Mouse (Mus musculus): ENCODE data around the gene 2810004N23Rik. TPM values are rescaled to one million over a fixed set of nuclear protein-coding genes. Genes with fewer than 3 reads are reported as not detected.

The 2810004N23Rik gene
- total and polyA plus RNA-seq, 3 experiments = 49.3 to 74.1 (median 52.6) TPM

DNA sequence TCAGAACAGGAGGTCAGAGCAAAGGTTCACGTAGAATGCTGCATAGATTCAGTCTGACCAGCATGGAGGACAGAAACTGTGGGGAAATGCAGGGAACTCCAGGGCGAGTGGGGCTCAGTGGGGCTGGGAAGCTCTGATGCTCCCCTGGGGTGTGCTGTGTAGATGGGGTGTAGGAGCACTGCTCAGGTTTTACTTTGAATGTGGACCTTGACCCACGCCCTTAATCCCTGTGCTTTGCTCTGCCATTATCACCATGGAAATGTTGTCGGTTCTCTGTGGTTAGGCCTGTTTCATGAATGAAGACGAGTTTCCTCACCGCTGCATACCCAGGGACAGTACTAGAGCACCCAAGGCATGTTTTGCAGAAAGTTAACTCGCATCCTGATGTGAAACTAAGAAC, 8.6 kb upstream of the 2810004N23Rik start:
- peaks cover 30% of the 10 kb centered on the region for H3K4me1 ChIP-seq (ENCODE audit: insufficient read depth, low read depth, low read length)
- ATAC-seq (ENCODE audit: extremely low read depth, insufficient number of reproducible peaks, low FRiP score, poor library complexity, severe bottlenecking) (no peak), DNase-seq (ENCODE audit: low spot score) (no peak)
- H3K9me3 ChIP-seq (replicated peaks) = no peaks in the 10 kb centered on the region
- no peaks in the 10 kb centered on the region for H3K27me3 ChIP-seq (ENCODE audit: insufficient read depth, low read length)
- TF ChIP-seq TAL1 (conservative IDR thresholded peaks at IDR 0.05; ENCODE audit: low read depth, low read length) = no peak
- no peak for TF ChIP-seq GATA1 (IDR thresholded peaks at IDR 0.05; ENCODE audit: borderline replicate concordance, low read length)
- TF ChIP-seq CTCF (IDR thresholded peaks at IDR 0.05; ENCODE audit: low read depth, low read length) = no peak
- no peak for TF ChIP-seq GATA2 (IDR thresholded peaks at IDR 0.05; ENCODE audit: borderline replicate concordance, low read depth, low read length)
- no peak for TF ChIP-seq POLR2AphosphoS5 (IDR thresholded peaks at IDR 0.05; ENCODE audit: insufficient replicate concordance, low read depth, low read length)
- no peak overlapping the region for H3K4me3 ChIP-seq (ENCODE audit: low read depth, low read length)
- peaks cover 97% of the 10 kb centered on the region for H3K36me3 ChIP-seq (replicated peaks)

DNA sequence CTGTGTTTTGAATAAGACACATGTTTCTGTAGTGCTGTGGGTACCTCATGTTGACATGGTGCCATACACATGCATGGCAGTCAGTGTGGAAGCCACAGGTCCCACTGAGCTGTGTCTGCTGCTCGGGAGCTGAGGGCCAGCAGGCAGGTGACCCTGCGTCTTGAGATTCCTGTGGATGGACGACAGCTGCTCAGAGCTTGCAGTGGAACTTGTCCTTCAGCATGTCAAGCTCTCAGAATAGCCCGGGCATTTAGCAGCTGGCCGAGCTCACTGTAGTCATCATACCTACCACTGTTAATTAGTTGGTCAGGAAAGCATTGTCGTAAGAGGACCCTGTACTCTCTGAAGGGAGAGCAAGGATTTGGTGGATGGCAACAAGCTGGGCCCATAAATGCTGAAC, 6.8 kb upstream of the 2810004N23Rik start:
- peaks cover 48% of the 10 kb centered on the region for H3K4me1 ChIP-seq (ENCODE audit: insufficient read depth, low read depth, low read length)
- peaks cover 94% of the 10 kb centered on the region for H3K36me3 ChIP-seq (replicated peaks)
- no peaks in the 10 kb centered on the region for H3K27me3 ChIP-seq (ENCODE audit: insufficient read depth, low read length)
- no peak for TF ChIP-seq GATA1 (IDR thresholded peaks at IDR 0.05; ENCODE audit: borderline replicate concordance, low read length)
- TF ChIP-seq TAL1 (conservative IDR thresholded peaks at IDR 0.05; ENCODE audit: low read depth, low read length) = no peak
- no peak for TF ChIP-seq GATA2 (IDR thresholded peaks at IDR 0.05; ENCODE audit: borderline replicate concordance, low read depth, low read length)
- no peak for TF ChIP-seq POLR2AphosphoS5 (IDR thresholded peaks at IDR 0.05; ENCODE audit: insufficient replicate concordance, low read depth, low read length)
- TF ChIP-seq CTCF (IDR thresholded peaks at IDR 0.05; ENCODE audit: low read depth, low read length) = no peak
- H3K4me3 ChIP-seq (ENCODE audit: low read depth, low read length) = no peak overlapping the region
- ATAC-seq (ENCODE audit: extremely low read depth, insufficient number of reproducible peaks, low FRiP score, poor library complexity, severe bottlenecking) = no peak
- no peak for DNase-seq (ENCODE audit: low spot score)
- H3K9me3 ChIP-seq (replicated peaks) = no peaks in the 10 kb centered on the region

GRCm38 (mm10) chr8:124867126-124867525, 4.2 kb upstream of the 2810004N23Rik start:
- H3K4me1 ChIP-seq (ENCODE audit: insufficient read depth, low read depth, low read length) = peaks cover 48% of the 10 kb centered on the region
- ATAC-seq (ENCODE audit: extremely low read depth, insufficient number of reproducible peaks, low FRiP score, poor library complexity, severe bottlenecking) = no peak
- H3K4me3 ChIP-seq (ENCODE audit: low read depth, low read length) = peak overlapping the region; percentile 33; the same call in 1 of the 2 replicates
- peaks cover 68% of the 10 kb centered on the region for H3K36me3 ChIP-seq (replicated peaks)
- H3K27me3 ChIP-seq (ENCODE audit: insufficient read depth, low read length) = no peaks in the 10 kb centered on the region
- TF ChIP-seq TAL1 (conservative IDR thresholded peaks at IDR 0.05; ENCODE audit: low read depth, low read length) (no peak), GATA1 (IDR thresholded peaks at IDR 0.05; ENCODE audit: borderline replicate concordance, low read length) (no peak), CTCF (IDR thresholded peaks at IDR 0.05; ENCODE audit: low read depth, low read length) (no peak), GATA2 (IDR thresholded peaks at IDR 0.05; ENCODE audit: borderline replicate concordance, low read depth, low read length) (no peak), POLR2AphosphoS5 (IDR thresholded peaks at IDR 0.05; ENCODE audit: insufficient replicate concordance, low read depth, low read length) (no peak)
- no peaks in the 10 kb centered on the region for H3K9me3 ChIP-seq (replicated peaks)
- no peak for DNase-seq (ENCODE audit: low spot score)

DNA sequence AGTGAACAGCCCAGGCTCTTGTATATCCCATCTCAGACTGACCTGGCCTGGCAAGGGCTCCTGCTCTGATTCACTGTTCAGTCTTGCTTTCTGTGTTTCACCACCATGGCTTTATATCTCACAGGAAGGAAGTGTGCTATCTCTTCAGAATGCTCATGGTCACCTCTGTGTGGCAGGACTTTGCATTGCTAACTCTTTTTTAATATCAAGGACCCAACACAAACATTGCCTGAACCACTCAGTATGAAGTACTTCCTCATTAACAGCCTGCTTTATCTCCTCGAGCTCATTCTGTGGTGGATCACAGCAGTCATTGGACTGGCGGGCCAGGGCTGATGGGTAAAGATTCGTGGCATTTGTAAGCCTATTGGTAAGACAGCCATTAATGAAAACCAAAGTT, 3.7 kb upstream of the 2810004N23Rik start:
- Histone ChIP-seq H3K27me3 (ENCODE audit: insufficient read depth, low read length) (no peaks in the 10 kb centered on the region), H3K36me3 (replicated peaks) (peaks cover 64% of the 10 kb centered on the region), H3K4me1 (ENCODE audit: insufficient read depth, low read depth, low read length) (peaks cover 48% of the 10 kb centered on the region), H3K9me3 (replicated peaks) (no peaks in the 10 kb centered on the region), H3K4me3 (ENCODE audit: low read depth, low read length) (no peak overlapping the region; the same call in 1 of the 2 replicates)
- TF ChIP-seq POLR2AphosphoS5 (IDR thresholded peaks at IDR 0.05; ENCODE audit: insufficient replicate concordance, low read depth, low read length) = no peak
- TF ChIP-seq TAL1 (conservative IDR thresholded peaks at IDR 0.05; ENCODE audit: low read depth, low read length) = no peak
- no peak for TF ChIP-seq CTCF (IDR thresholded peaks at IDR 0.05; ENCODE audit: low read depth, low read length)
- TF ChIP-seq GATA1 (IDR thresholded peaks at IDR 0.05; ENCODE audit: borderline replicate concordance, low read length) = no peak
- no peak for TF ChIP-seq GATA2 (IDR thresholded peaks at IDR 0.05; ENCODE audit: borderline replicate concordance, low read depth, low read length)
- ATAC-seq (ENCODE audit: extremely low read depth, insufficient number of reproducible peaks, low FRiP score, poor library complexity, severe bottlenecking) = peak; percentile 45
- DNase-seq (ENCODE audit: low spot score) = peak; percentile 54

- H3K4me1 ChIP-seq (ENCODE audit: insufficient read depth, low read depth, low read length) = peaks cover 65% of the 10 kb centered on the region
- peak overlapping the region; percentile 99 for H3K4me3 ChIP-seq (ENCODE audit: low read depth, low read length)
- no peak for DNase-seq (ENCODE audit: low spot score)
- H3K9me3 ChIP-seq (replicated peaks) = no peaks in the 10 kb centered on the region
- TF ChIP-seq CTCF (IDR thresholded peaks at IDR 0.05; ENCODE audit: low read depth, low read length) (no peak), POLR2AphosphoS5 (IDR thresholded peaks at IDR 0.05; ENCODE audit: insufficient replicate concordance, low read depth, low read length) (no peak)
- ATAC-seq (ENCODE audit: extremely low read depth, insufficient number of reproducible peaks, low FRiP score, poor library complexity, severe bottlenecking) = peak; percentile 16; the same call in 1 of the 2 replicates
- peaks cover 64% of the 10 kb centered on the region for H3K36me3 ChIP-seq (replicated peaks)
- no peaks in the 10 kb centered on the region for H3K27me3 ChIP-seq (ENCODE audit: insufficient read depth, low read length)
Measured at GRCm38 (mm10) chr8:124863729-124864128, 809 bp upstream of the 2810004N23Rik start.

GRCm38 (mm10) chr8:124863163-124863677, 300 bp upstream of the 2810004N23Rik start:
- ATAC-seq (ENCODE audit: extremely low read depth, insufficient number of reproducible peaks, low FRiP score, poor library complexity, severe bottlenecking) (0 out of 2 replicates have a peak, but pooled peaks have one; percentile 1), DNase-seq (ENCODE audit: low spot score) (no peak)
- H3K36me3 ChIP-seq (replicated peaks) = peaks cover 64% of the 10 kb centered on the region
- no peaks in the 10 kb centered on the region for H3K9me3 ChIP-seq (replicated peaks)
- peaks cover 64% of the 10 kb centered on the region for H3K4me1 ChIP-seq (ENCODE audit: insufficient read depth, low read depth, low read length)
- no peak for TF ChIP-seq POLR2AphosphoS5 (IDR thresholded peaks at IDR 0.05; ENCODE audit: insufficient replicate concordance, low read depth, low read length)
- TF ChIP-seq CTCF (IDR thresholded peaks at IDR 0.05; ENCODE audit: low read depth, low read length) = no peak
- TF ChIP-seq TAL1 (conservative IDR thresholded peaks at IDR 0.05; ENCODE audit: low read depth, low read length) = no peak
- no peak for TF ChIP-seq GATA1 (IDR thresholded peaks at IDR 0.05; ENCODE audit: borderline replicate concordance, low read length)
- no peak for TF ChIP-seq GATA2 (IDR thresholded peaks at IDR 0.05; ENCODE audit: borderline replicate concordance, low read depth, low read length)
- peak overlapping the region; percentile 99 for H3K4me3 ChIP-seq (ENCODE audit: low read depth, low read length)
- H3K27me3 ChIP-seq (ENCODE audit: insufficient read depth, low read length) = no peaks in the 10 kb centered on the region

All from G1E (cell line).